Mouse (Mus musculus) lung, embryonic 14.5 days (tissue): ENCODE data around the gene Mapk8ip2. TPM values are rescaled to one million over a fixed set of nuclear protein-coding genes. Genes with fewer than 3 reads are reported as not detected.

Experiments
- ATAC-seq: fragments of 200-750 bp; cut with Nextera tagmentation; 2 replicates; pipeline ENCODE4 v1.8.0; 2017; ENCODE audit warnings: mild to moderate bottlenecking, moderate TSS enrichment, moderate library complexity; ENCODE audit not compliant: insufficient read depth
- DNase-seq: peaks from one replicate; pipeline ENCODE4 v3.0.0-alpha.2; 2015
- H3K27ac ChIP-seq: fragments of 300-500 bp; sonication (generic); 2 replicates; pipeline ENCODE4 v1.5.1; 2014; ENCODE audit warnings: low read depth, mild to moderate bottlenecking, moderate library complexity
- H3K27me3 ChIP-seq: fragments of 300-500 bp; sonication (generic); 2 replicates; pipeline ENCODE4 v1.6.1; 2014; ENCODE audit warnings: low read length, control low read depth; ENCODE audit not compliant: insufficient read depth
- H3K36me3 ChIP-seq: fragments of 300-500 bp; sonication (generic); 2 replicates; pipeline ENCODE4 v1.6.1; 2014; ENCODE audit warnings: control low read depth; ENCODE audit not compliant: insufficient read depth
- H3K4me1 ChIP-seq: fragments of 300-500 bp; sonication (generic); 2 replicates; pipeline ENCODE4 v1.6.1; 2014; ENCODE audit warnings: antibody characterized with exemption, control low read depth; ENCODE audit not compliant: insufficient read depth
- H3K4me2 ChIP-seq: fragments of 300-500 bp; sonication (generic); 2 replicates; pipeline ENCODE4 v1.6.1; 2014; ENCODE audit warnings: mild to moderate bottlenecking
- H3K4me3 ChIP-seq: fragments of 300-500 bp; sonication (generic); 2 replicates; pipeline ENCODE4 v1.5.1; 2014; ENCODE audit warnings: low read depth, low read length
- H3K9ac ChIP-seq: fragments of 300-500 bp; sonication (generic); 2 replicates; pipeline ENCODE4 v1.6.1; 2014
- H3K9me3 ChIP-seq: fragments of 300-500 bp; sonication (generic); 2 replicates; pipeline ENCODE4 v1.6.1; 2016; ENCODE audit warnings: low read depth, low read length, control low read depth
- CTCF ChIP-seq: IDR thresholded peaks from 2 replicates; pipeline ENCODE4 v1.5.1; 2016; ENCODE audit warnings: antibody characterized with exemption, low read depth
- WGBS: fragments of 180-500 bp; shearing (Covaris S2); extraction: QIAGEN DNeasy Blood & Tissue Kit; methylation state at CpG from one replicate; pipeline ENCODE4 v1.1.7; 2014; 5-methylcytosine and 5-hydroxymethylcytosine counted together
- polyA plus RNA-seq: library from polyadenylated mRNA; unstranded; fragments of >200 nt; fragmentation: Nextera tagmentation; extraction: Ambion mirVana; gene quantifications from 2 replicates; pipeline ENCODE4 v1.2.1, GENCODE M21; 2014

The Mapk8ip2 gene
- polyA plus RNA-seq, 1 experiment from 2014 or later, result 0.57 TPM

DNA sequence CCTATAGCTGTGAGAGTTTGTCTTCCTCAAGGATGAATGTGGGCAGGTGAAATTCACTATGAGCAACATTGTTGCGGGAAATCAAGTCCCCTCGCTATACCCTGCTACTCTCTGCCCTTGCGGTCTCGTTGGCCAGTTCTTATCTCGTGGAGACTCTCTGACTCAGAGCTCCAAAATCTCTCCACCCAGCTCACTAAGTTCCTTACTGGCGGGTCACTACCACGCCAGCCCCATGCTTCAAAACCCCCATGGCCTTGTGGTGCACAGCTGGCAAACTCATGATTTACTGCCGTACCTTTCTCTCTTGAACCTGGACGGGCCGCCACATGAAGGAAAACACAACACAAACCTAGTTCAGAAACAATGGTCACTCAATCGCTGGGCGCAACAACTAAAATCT lies 34.5 kb downstream of the Mapk8ip2 start:
- DNase-seq (no peak), ATAC-seq (no peak)
- no peaks in the 10 kb centered on the region for H3K36me3 ChIP-seq
- H3K9ac ChIP-seq, result no peak overlapping the region
- H3K4me3 ChIP-seq, result no peak overlapping the region
- no peak for TF ChIP-seq CTCF
- H3K27me3 ChIP-seq, result no peaks in the 10 kb centered on the region
- no peaks in the 10 kb centered on the region for H3K4me1 ChIP-seq
- WGBS, result 64% methylated on average over 12 of the region's 12 CpGs
- H3K9me3 ChIP-seq, result no peaks in the 10 kb centered on the region
- H3K27ac ChIP-seq, result no peak overlapping the region
- H3K4me2 ChIP-seq, result no peak overlapping the region

DNA sequence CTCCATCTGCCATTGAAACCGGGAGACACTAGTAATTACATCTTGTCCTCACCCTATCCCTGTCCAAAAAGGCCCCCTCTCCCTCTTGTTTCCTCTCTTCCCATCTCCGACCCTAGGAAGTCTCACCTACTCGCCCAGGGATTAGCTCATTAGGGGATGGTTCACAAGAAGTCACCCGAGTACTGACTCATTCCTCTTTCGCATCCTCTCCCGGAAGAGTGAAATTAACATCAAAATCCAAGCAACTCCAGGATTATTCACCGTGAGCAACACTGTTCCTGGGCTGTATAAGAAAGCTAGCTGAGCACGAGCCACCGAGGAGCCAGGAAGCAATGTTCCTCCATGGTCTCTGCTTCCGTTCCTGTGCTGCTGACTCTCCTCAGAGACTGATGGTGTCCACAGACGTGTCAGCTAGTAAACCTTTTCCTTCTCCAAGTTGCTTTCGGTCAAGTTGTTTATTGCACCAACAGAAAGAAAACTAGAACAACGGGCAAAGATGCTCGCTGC lies 35.0 kb downstream of the Mapk8ip2 start:
- 33% methylated on average over 14 of the region's 14 CpGs for WGBS
- no peak for TF ChIP-seq CTCF
- ATAC-seq, result no peak

GRCm38 (mm10) chr15:89494970-89495369 lies 41.3 kb downstream of the Mapk8ip2 start:
- Histone ChIP-seq H3K4me1 (0 out of 2 replicates have a peak, but pooled peaks cover 3% of the 10 kb centered on the region), H3K9ac (no peak overlapping the region), H3K4me3 (no peak overlapping the region), H3K36me3 (no peaks in the 10 kb centered on the region), H3K9me3 (no peaks in the 10 kb centered on the region), H3K27me3 (peaks cover 18% of the 10 kb centered on the region), H3K27ac (no peak overlapping the region), H3K4me2 (no peak overlapping the region)
- ATAC-seq, result no peak
- peak; percentile 48 for TF ChIP-seq CTCF
- DNase-seq, result peak; percentile 10
- WGBS, result 70% methylated on average over 4 of the region's 4 CpGs

More for the DNA sequence above, 35.0 kb downstream of the Mapk8ip2 start:
- H3K9me3 ChIP-seq, result no peaks in the 10 kb centered on the region
- H3K4me1 ChIP-seq, result no peaks in the 10 kb centered on the region
- H3K27me3 ChIP-seq, result no peaks in the 10 kb centered on the region
- no peaks in the 10 kb centered on the region for H3K36me3 ChIP-seq
- no peak overlapping the region for H3K4me3 ChIP-seq
- DNase-seq, result no peak
- H3K9ac ChIP-seq, result no peak overlapping the region
- H3K4me2 ChIP-seq, result no peak overlapping the region
- no peak overlapping the region for H3K27ac ChIP-seq

GRCm38 (mm10) chr15:89496131-89496530 lies 42.4 kb downstream of the Mapk8ip2 start:
- WGBS, result 61% methylated on average over 4 of the region's 4 CpGs
- ATAC-seq, result no peak
- H3K27ac ChIP-seq, result no peak overlapping the region

DNA sequence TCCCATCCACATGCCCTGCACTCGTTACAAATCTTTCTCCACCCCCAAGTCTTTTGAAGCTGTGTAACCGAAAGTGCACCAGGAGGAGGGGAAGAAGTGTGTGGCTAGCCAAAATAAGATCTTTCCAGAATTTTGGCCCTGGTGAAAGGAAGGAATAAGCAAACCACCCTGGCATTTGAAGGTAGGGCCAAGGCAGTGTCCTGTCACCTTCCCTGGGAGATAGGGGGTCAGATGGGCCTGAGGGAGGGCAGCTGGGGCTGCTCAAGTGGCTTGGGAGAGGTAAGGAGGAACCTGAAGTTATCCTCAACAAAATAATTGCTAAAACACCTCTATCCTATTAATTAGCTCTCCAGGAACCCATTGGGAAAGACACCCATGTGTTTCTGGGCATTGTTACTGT lies 43.1 kb downstream of the Mapk8ip2 start:
- WGBS, result 23% methylated on average over 2 of the region's 2 CpGs
- TF ChIP-seq CTCF, result no peak
- 0 out of 2 replicates have a peak, but pooled peaks cover 3% of the 10 kb centered on the region for H3K4me1 ChIP-seq
- no peak overlapping the region for H3K4me3 ChIP-seq
- no peaks in the 10 kb centered on the region for H3K36me3 ChIP-seq
- no peak overlapping the region for H3K4me2 ChIP-seq
- no peak for DNase-seq
- no peak for ATAC-seq
- no peaks in the 10 kb centered on the region for H3K9me3 ChIP-seq
- H3K27me3 ChIP-seq, result peaks cover 22% of the 10 kb centered on the region
- no peak overlapping the region for H3K9ac ChIP-seq
- peak overlapping the region; percentile 20; the same call in 1 of the 2 replicates for H3K27ac ChIP-seq

More at GRCm38 (mm10) chr15:89496131-89496530, 42.4 kb downstream of the Mapk8ip2 start:
- H3K4me3 ChIP-seq, result no peak overlapping the region
- peaks cover 19% of the 10 kb centered on the region for H3K27me3 ChIP-seq
- H3K36me3 ChIP-seq, result no peaks in the 10 kb centered on the region
- DNase-seq, result no peak
- no peak overlapping the region for H3K4me2 ChIP-seq
- H3K4me1 ChIP-seq, result 0 out of 2 replicates have a peak, but pooled peaks cover 3% of the 10 kb centered on the region
- no peaks in the 10 kb centered on the region for H3K9me3 ChIP-seq
- no peak for TF ChIP-seq CTCF
- no peak overlapping the region for H3K9ac ChIP-seq

DNA sequence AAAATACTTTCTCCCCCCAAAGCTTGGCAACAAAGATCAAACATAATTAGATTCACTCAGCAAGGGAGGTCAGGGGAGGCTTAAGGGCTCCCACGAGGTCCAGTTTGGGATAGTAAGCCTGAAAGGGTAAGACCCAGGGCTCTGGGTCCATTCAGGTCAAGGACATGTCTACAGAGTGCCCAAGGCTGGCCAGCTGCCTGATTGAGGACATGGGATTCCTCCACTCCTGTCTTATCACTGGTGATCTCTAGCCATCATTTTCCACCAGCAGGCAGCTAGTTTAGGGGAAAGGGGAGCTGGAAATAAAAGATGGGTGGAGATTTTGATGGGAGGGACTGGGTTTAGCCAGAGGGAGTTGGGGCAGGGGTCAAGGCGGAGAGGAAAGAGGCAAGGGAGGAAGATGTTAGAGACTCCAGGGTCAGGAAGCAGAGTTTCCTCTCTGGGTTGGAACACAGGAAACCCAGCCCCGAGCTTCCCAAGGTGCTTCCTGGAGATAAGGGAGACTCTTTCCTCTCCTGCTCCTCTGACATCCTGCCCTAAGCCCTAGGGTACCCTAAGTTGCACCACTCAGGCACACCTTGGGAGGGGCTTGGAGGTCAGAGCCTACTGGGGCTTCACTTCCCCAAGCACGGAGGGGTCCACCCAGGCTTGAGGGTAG lies 43.8 kb downstream of the Mapk8ip2 start:
- DNase-seq (peak; percentile 75), ATAC-seq (peak; percentile 41; the same call in 1 of the 2 replicates)
- no peaks in the 10 kb centered on the region for H3K9me3 ChIP-seq
- H3K9ac ChIP-seq, result no peak overlapping the region
- 0 out of 2 replicates have a peak, but pooled peaks cover 3% of the 10 kb centered on the region for H3K4me1 ChIP-seq
- no peak for TF ChIP-seq CTCF
- peak overlapping the region; percentile 69; the same call in 1 of the 2 replicates for H3K27ac ChIP-seq
- H3K36me3 ChIP-seq, result no peaks in the 10 kb centered on the region
- H3K27me3 ChIP-seq, result peaks cover 22% of the 10 kb centered on the region
- WGBS, result 26% methylated on average over 4 of the region's 4 CpGs
- peak overlapping the region; percentile 74 for H3K4me3 ChIP-seq
- no peak overlapping the region for H3K4me2 ChIP-seq
